Mouse (Mus musculus) stomach, postnatal 0 days (tissue): ENCODE data around the gene Ccdc194. TPM values are rescaled to one million over a fixed set of nuclear protein-coding genes. Genes with fewer than 3 reads are reported as not detected.
A peak's percentile ranks its signal among the peaks of the same experiment; 100 is the strongest.

Source experiments
- ATAC-seq: fragments of 200-750 bp; cut with Nextera tagmentation; 2 replicates; pipeline ENCODE4 v1.8.0; 2017; ENCODE audit not compliant: low FRiP score, low TSS enrichment
- DNase-seq: peaks from one replicate; pipeline ENCODE4 v3.0.0-alpha.2; 2016; ENCODE audit warnings: low spot score
- H3K27ac ChIP-seq: fragments of 300-500 bp; sonication (generic); replicated peaks from 2 replicates; pipeline ENCODE4 v1.5.1; 2014; ENCODE audit warnings: mild to moderate bottlenecking, control low read depth
- H3K27me3 ChIP-seq: fragments of 300-500 bp; sonication (generic); 2 replicates; pipeline ENCODE4 v1.6.1; 2014; ENCODE audit warnings: low read length; ENCODE audit not compliant: control insufficient read depth, insufficient read depth
- H3K36me3 ChIP-seq: fragments of 300-500 bp; sonication (generic); 2 replicates; pipeline ENCODE4 v1.6.1; 2014; ENCODE audit warnings: low read length, mixed read lengths; ENCODE audit not compliant: control insufficient read depth, insufficient read depth
- H3K4me1 ChIP-seq: fragments of 300-500 bp; sonication (generic); replicated peaks from 2 replicates; pipeline ENCODE4 v1.6.1; 2014; ENCODE audit warnings: antibody characterized with exemption; ENCODE audit not compliant: control insufficient read depth, insufficient read depth
- H3K4me2 ChIP-seq: fragments of 300-500 bp; sonication (generic); replicated peaks from 2 replicates; pipeline ENCODE4 v1.6.1; 2014; ENCODE audit warnings: low read depth, mild to moderate bottlenecking, control low read depth, moderate library complexity
- H3K4me3 ChIP-seq: fragments of 300-500 bp; sonication (generic); 2 replicates; pipeline ENCODE4 v1.5.1; 2014; ENCODE audit warnings: low read depth, low read length, control low read depth
- H3K9ac ChIP-seq: fragments of 300-500 bp; sonication (generic); 2 replicates; pipeline ENCODE4 v1.6.1; 2014; ENCODE audit warnings: mild to moderate bottlenecking, low read length, control low read depth, mixed read lengths
- H3K9me3 ChIP-seq: fragments of 300-500 bp; sonication (generic); 2 replicates; pipeline ENCODE4 v1.6.1; 2016; ENCODE audit warnings: low read length; ENCODE audit not compliant: control insufficient read depth
- CTCF ChIP-seq: IDR thresholded peaks from 2 replicates; pipeline ENCODE4 v1.5.1; 2016; ENCODE audit warnings: antibody characterized with exemption, low read depth, mild to moderate bottlenecking, moderate library complexity
- EP300 ChIP-seq: optimal IDR thresholded peaks from 2 replicates; pipeline ENCODE3; 2016; ENCODE audit warnings: antibody characterized with exemption
- WGBS: fragments of 180-500 bp; shearing (Covaris S2); extraction: QIAGEN DNeasy Blood & Tissue Kit; methylation state at CpG from one replicate; pipeline ENCODE4 v1.1.7; 2014; 5-methylcytosine and 5-hydroxymethylcytosine counted together
- polyA plus RNA-seq: library from polyadenylated mRNA; unstranded; fragments of >200 nt; fragmentation: Nextera tagmentation; extraction: Ambion mirVana; gene quantifications from 2 replicates; pipeline ENCODE4 v1.2.1, GENCODE M21; 2015

Gene Ccdc194
- polyA plus RNA-seq, 1 experiment from 2014 or later = 0.29 TPM

GRCm38 (mm10) chr8:71485142-71486135 is 40.1 kb downstream of the Ccdc194 start, which contains the start of gene Ano8:
Ano8 (minus strand) TSS chr8:71485963.
- no peaks in the 10 kb centered on the region for H3K36me3 ChIP-seq
- peaks cover 9% of the 10 kb centered on the region for H3K4me1 ChIP-seq
- H3K27me3 ChIP-seq = no peaks in the 10 kb centered on the region
- DNase-seq (peak; percentile 83), ATAC-seq (peak; percentile 47)
- H3K4me3 ChIP-seq = peak within 1 kb of the TSS; percentile 72
- peak within 1 kb of the TSS; percentile 78 for H3K9ac ChIP-seq
- peak within 1 kb of the TSS; percentile 73; the same call in 1 of the 2 replicates for H3K27ac ChIP-seq
- 7% methylated on average over 44 of the region's 58 CpGs for WGBS
- H3K9me3 ChIP-seq = no peaks in the 10 kb centered on the region
- peak within 1 kb of the TSS; percentile 92 for H3K4me2 ChIP-seq
- no peak for TF ChIP-seq EP300
- no peak for TF ChIP-seq CTCF

- H3K36me3 ChIP-seq = no peaks in the 10 kb centered on the region
- no peak for TF ChIP-seq EP300
- TF ChIP-seq CTCF = no peak
- H3K27ac ChIP-seq = no peak overlapping the region
- no peak overlapping the region for H3K9ac ChIP-seq
- peak overlapping the region; percentile 92; the same call in 1 of the 2 replicates for H3K4me2 ChIP-seq
- no peak overlapping the region for H3K4me3 ChIP-seq
- WGBS = 94% methylated on average over 19 of the region's 19 CpGs
- no peaks in the 10 kb centered on the region for H3K27me3 ChIP-seq
- H3K4me1 ChIP-seq = peaks cover 9% of the 10 kb centered on the region
- ATAC-seq = no peak
- no peaks in the 10 kb centered on the region for H3K9me3 ChIP-seq
- no peak for DNase-seq
These were observed 40.8 kb downstream of the Ccdc194 start for GRCm38 (mm10) chr8:71484736-71485135.

GRCm38 (mm10) chr8:71483932-71484331 is 41.6 kb downstream of the Ccdc194 start:
- Histone ChIP-seq H3K9ac (no peak overlapping the region), H3K9me3 (no peaks in the 10 kb centered on the region), H3K4me3 (no peak overlapping the region), H3K27me3 (no peaks in the 10 kb centered on the region), H3K27ac (no peak overlapping the region), H3K4me2 (no peak overlapping the region), H3K4me1 (peaks cover 4% of the 10 kb centered on the region; the same call in 1 of the 2 replicates), H3K36me3 (no peaks in the 10 kb centered on the region)
- DNase-seq = peak; percentile 75
- TF ChIP-seq CTCF (no peak), EP300 (no peak)
- 62% methylated on average over 8 of the region's 8 CpGs for WGBS
- ATAC-seq = no peak

GRCm38 (mm10) chr8:71478943-71479342 is 46.6 kb downstream of the Ccdc194 start:
- H3K9me3 ChIP-seq = no peaks in the 10 kb centered on the region
- H3K36me3 ChIP-seq = no peaks in the 10 kb centered on the region
- no peak overlapping the region for H3K27ac ChIP-seq
- no peak overlapping the region for H3K4me2 ChIP-seq
- 98% methylated on average over 11 of the region's 11 CpGs for WGBS
- H3K4me3 ChIP-seq = no peak overlapping the region
- no peaks in the 10 kb centered on the region for H3K27me3 ChIP-seq
- DNase-seq = no peak
- no peak for TF ChIP-seq CTCF
- TF ChIP-seq EP300 = no peak
- no peak for ATAC-seq
- H3K9ac ChIP-seq = no peak overlapping the region
- H3K4me1 ChIP-seq = no peaks in the 10 kb centered on the region

- Histone ChIP-seq H3K27me3 (no peaks in the 10 kb centered on the region), H3K9me3 (no peaks in the 10 kb centered on the region), H3K27ac (no peak overlapping the region), H3K4me2 (peak overlapping the region; percentile 81), H3K4me3 (peak overlapping the region; percentile 64; the same call in 1 of the 2 replicates), H3K4me1 (no peaks in the 10 kb centered on the region), H3K36me3 (peaks cover 4% of the 10 kb centered on the region), H3K9ac (no peak overlapping the region)
- WGBS = 52% methylated on average over 14 of the region's 14 CpGs
- DNase-seq (no peak), ATAC-seq (no peak)
- TF ChIP-seq EP300 (no peak), CTCF (peak; percentile 68)
These were observed 48.2 kb downstream of the Ccdc194 start for GRCm38 (mm10) chr8:71477196-71477845.
